Mouse (Mus musculus): ENCODE results near the gene Wdtc1.

Wdtc1 gene

GRCm38 (mm10) chr4:133328129-133328528 is 25.2 kb downstream of the Wdtc1 start:
- no peak for DNase-seq (ENCODE audit: low read depth, low spot score)

- no peak for DNase-seq (ENCODE audit: low read depth, low spot score)
Measured at GRCm38 (mm10) chr4:133319667-133320066, 33.6 kb downstream of the Wdtc1 start.

- DNase-seq (ENCODE audit: low read depth, low spot score) = no peak
Measured at GRCm38 (mm10) chr4:133315991-133316390, 37.3 kb downstream of the Wdtc1 start.

- no peak for DNase-seq (ENCODE audit: low read depth, low spot score)
Measured at GRCm38 (mm10) chr4:133314896-133315295, 38.4 kb downstream of the Wdtc1 start.

GRCm38 (mm10) chr4:133309948-133310347 is 43.3 kb downstream of the Wdtc1 start:
- peak; percentile 68 for DNase-seq (ENCODE audit: low read depth, low spot score)

GRCm38 (mm10) chr4:133307331-133307730 is 46.0 kb downstream of the Wdtc1 start:
- DNase-seq (ENCODE audit: low read depth, low spot score) = peak; percentile 49

GRCm38 (mm10) chr4:133305825-133306224 is 47.5 kb downstream of the Wdtc1 start:
- DNase-seq (ENCODE audit: low read depth, low spot score) = no peak

GRCm38 (mm10) chr4:133304770-133305169 is 48.5 kb downstream of the Wdtc1 start:
- DNase-seq (ENCODE audit: low read depth, low spot score) = no peak

GRCm38 (mm10) chr4:133302668-133303067 is 50.6 kb downstream of the Wdtc1 start:
- DNase-seq (ENCODE audit: low read depth, low spot score) = no peak

- DNase-seq (ENCODE audit: low read depth, low spot score) = peak; percentile 61
Measured at GRCm38 (mm10) chr4:133301802-133302201, 51.5 kb downstream of the Wdtc1 start.

GRCm38 (mm10) chr4:133300421-133300820 is 52.9 kb downstream of the Wdtc1 start:
- DNase-seq (ENCODE audit: low read depth, low spot score) = no peak

- no peak for DNase-seq (ENCODE audit: low read depth, low spot score)
Measured at GRCm38 (mm10) chr4:133299701-133300100, 53.6 kb downstream of the Wdtc1 start.

GRCm38 (mm10) chr4:133298516-133299365 is 54.5 kb downstream of the Wdtc1 start:
- no peak for DNase-seq (ENCODE audit: low read depth, low spot score)

GRCm38 (mm10) chr4:133297801-133298238 is 55.5 kb downstream of the Wdtc1 start:
- peak; percentile 42 for DNase-seq (ENCODE audit: low read depth, low spot score)

GRCm38 (mm10) chr4:133297360-133297759 is 55.9 kb downstream of the Wdtc1 start:
- no peak for DNase-seq (ENCODE audit: low read depth, low spot score)

GRCm38 (mm10) chr4:133294084-133294483 is 59.2 kb downstream of the Wdtc1 start:
- DNase-seq (ENCODE audit: low read depth, low spot score) = no peak

GRCm38 (mm10) chr4:133292901-133293843 is 60.1 kb downstream of the Wdtc1 start:
- no peak for DNase-seq (ENCODE audit: low read depth, low spot score)

- DNase-seq (ENCODE audit: low read depth, low spot score) = no peak
Measured at GRCm38 (mm10) chr4:133292405-133292804, 60.9 kb downstream of the Wdtc1 start.

GRCm38 (mm10) chr4:133291255-133291654 is 62.0 kb downstream of the Wdtc1 start:
- DNase-seq (ENCODE audit: low read depth, low spot score) = peak; percentile 53

GRCm38 (mm10) chr4:133286476-133287077 is 66.7 kb downstream of the Wdtc1 start:
- no peak for DNase-seq (ENCODE audit: low read depth, low spot score)

- DNase-seq (ENCODE audit: low read depth, low spot score) = peak; percentile 88
Measured at GRCm38 (mm10) chr4:133285950-133286349, 67.3 kb downstream of the Wdtc1 start.

- DNase-seq (ENCODE audit: low read depth, low spot score) = peak; percentile 42
Measured at GRCm38 (mm10) chr4:133285299-133285698, 68.0 kb downstream of the Wdtc1 start.
